Mouse (Mus musculus) lung, postnatal 0 days (tissue): ENCODE data around the gene Dnaja1. TPM values are rescaled to one million over a fixed set of nuclear protein-coding genes. Genes with fewer than 3 reads are reported as not detected.

Experiments used
- ATAC-seq: fragments of 200-750 bp; cut with Nextera tagmentation; 2 replicates; pipeline ENCODE4 v1.8.0; 2017; ENCODE audit warnings: moderate library complexity
- DNase-seq: peaks from one replicate; pipeline ENCODE4 v3.0.0-alpha.2; 2016; ENCODE audit warnings: low spot score
- H3K27ac ChIP-seq: fragments of 300-500 bp; sonication (generic); 2 replicates; pipeline ENCODE4 v1.5.1; 2014; ENCODE audit warnings: antibody characterized with exemption, mild to moderate bottlenecking, low read length, mixed read lengths
- H3K27me3 ChIP-seq: fragments of 300-500 bp; sonication (generic); replicated peaks from 2 replicates; pipeline ENCODE4 v1.6.1; 2014; ENCODE audit warnings: low read length, mixed read lengths; ENCODE audit not compliant: insufficient read depth
- H3K36me3 ChIP-seq: fragments of 300-500 bp; sonication (generic); 2 replicates; pipeline ENCODE4 v1.6.1; 2014; ENCODE audit warnings: low read length, mixed read lengths; ENCODE audit not compliant: insufficient read depth
- H3K4me1 ChIP-seq: fragments of 300-500 bp; sonication (generic); 2 replicates; pipeline ENCODE4 v1.6.1; 2014; ENCODE audit warnings: antibody characterized with exemption, low read depth, low read length, mixed read lengths; ENCODE audit not compliant: insufficient read depth
- H3K4me2 ChIP-seq: fragments of 300-500 bp; sonication (generic); replicated peaks from 2 replicates; pipeline ENCODE4 v1.6.1; 2014; ENCODE audit warnings: low read depth, mild to moderate bottlenecking, low read length, moderate library complexity, mixed read lengths
- H3K4me3 ChIP-seq: fragments of 300-500 bp; sonication (generic); 2 replicates; pipeline ENCODE4 v1.5.1; 2014; ENCODE audit warnings: low read depth, low read length
- H3K9ac ChIP-seq: fragments of 300-500 bp; sonication (generic); replicated peaks from 2 replicates; pipeline ENCODE4 v1.6.1; 2014; ENCODE audit warnings: low read depth, mild to moderate bottlenecking
- H3K9me3 ChIP-seq: fragments of 300-500 bp; sonication (generic); 2 replicates; pipeline ENCODE4 v1.6.1; 2016; ENCODE audit warnings: low read length, mixed read lengths
- CTCF ChIP-seq: IDR thresholded peaks from 2 replicates; pipeline ENCODE4 v1.5.1; 2016; ENCODE audit warnings: antibody characterized with exemption, mild to moderate bottlenecking
- EP300 ChIP-seq: IDR thresholded peaks from 2 replicates; pipeline ENCODE4 v1.6.1; 2016; ENCODE audit warnings: antibody characterized with exemption, mild to moderate bottlenecking, control low read depth
- WGBS: fragments of 180-500 bp; shearing (Covaris S2); extraction: QIAGEN DNeasy Blood & Tissue Kit; methylation state at CpG from one replicate; pipeline ENCODE4 v1.1.7; 2014; 5-methylcytosine and 5-hydroxymethylcytosine counted together
- microRNA counts: library from miRNA; unstranded; fragments of <30 nt; microRNA quantifications from one replicate; lab custom pipeline; 2015
- microRNA-seq: library from miRNA; unstranded; fragments of <30 nt; microRNA quantifications from one replicate; pipeline ENCODE4, GENCODE M21; 2016
- polyA plus RNA-seq: library from polyadenylated mRNA; unstranded; fragments of >200 nt; fragmentation: Nextera tagmentation; extraction: Ambion mirVana; gene quantifications from 2 replicates; pipeline ENCODE4 v1.2.1, GENCODE M21; 2015

Dnaja1 gene
- polyA plus RNA-seq, 1 experiment from 2014 or later: 285 TPM

DNA sequence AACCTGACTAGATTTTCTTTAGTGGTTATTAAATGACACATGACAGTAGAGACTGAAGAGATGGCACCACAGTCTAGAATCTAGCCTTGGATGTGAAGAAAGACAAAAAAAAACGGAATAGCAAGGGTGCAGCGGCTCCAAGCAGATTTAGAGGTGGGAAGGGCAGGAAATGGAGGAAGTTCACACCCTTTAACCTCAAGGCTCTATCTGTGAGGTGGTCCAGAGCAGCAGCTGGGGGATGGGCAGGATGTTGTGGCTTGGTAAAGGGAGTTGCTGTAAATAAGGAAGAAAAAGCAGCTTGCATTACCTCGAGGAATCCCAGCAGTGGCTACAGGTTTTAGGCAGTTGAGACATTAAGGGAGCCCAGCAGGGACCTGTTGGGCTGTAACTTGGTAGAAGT is 59.2 kb downstream of the Dnaja1 start:
- 15% methylated on average over 3 of the region's 3 CpGs for WGBS

DNA sequence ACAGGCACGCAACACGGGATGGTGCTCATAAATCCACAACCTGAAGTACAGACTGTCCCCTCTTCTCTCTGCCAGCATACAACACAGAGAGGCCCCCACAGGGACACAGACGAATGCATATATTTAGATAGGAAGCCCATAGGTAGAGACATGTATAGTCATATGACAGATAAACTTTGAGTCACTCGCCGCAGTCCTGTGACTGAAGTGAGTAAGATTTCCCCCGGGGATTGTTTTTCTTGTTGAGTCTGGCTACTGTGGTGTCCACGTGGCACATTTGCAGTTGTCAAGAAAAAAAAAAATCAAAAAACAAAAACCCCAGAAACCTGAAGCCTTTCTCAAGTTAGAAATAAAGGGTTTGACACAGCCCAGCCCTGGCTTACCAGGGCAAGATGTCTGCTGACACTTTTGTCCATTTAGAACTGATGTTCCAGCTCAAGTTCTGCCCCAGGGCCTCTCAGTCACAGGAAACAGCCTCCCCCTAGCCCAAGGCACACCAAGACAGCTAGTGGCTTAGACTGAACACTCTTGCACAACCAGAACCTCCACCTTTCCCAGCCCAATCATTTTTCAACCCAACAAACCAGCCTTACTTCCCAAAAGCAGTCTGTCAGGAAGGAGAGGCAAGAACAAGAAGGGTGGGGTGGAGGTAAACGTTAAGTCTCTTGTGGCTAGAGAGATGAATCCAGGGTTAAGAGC is 60.0 kb downstream of the Dnaja1 start:
- Histone ChIP-seq H3K9me3 (no peaks in the 10 kb centered on the region), H3K4me1 (no peaks in the 10 kb centered on the region), H3K9ac (no peak overlapping the region), H3K27me3 (no peaks in the 10 kb centered on the region), H3K4me2 (no peak overlapping the region), H3K27ac (0 out of 2 replicates have a peak overlapping the region, but pooled peaks have one; percentile 40), H3K36me3 (no peaks in the 10 kb centered on the region), H3K4me3 (no peak overlapping the region)
- 41% methylated on average over 8 of the region's 8 CpGs for WGBS
- ATAC-seq: no peak
- TF ChIP-seq EP300 (no peak), CTCF (no peak)
- DNase-seq: no peak

More for the DNA sequence above, 59.2 kb downstream of the Dnaja1 start:
- Histone ChIP-seq H3K4me1 (no peaks in the 10 kb centered on the region), H3K9me3 (no peaks in the 10 kb centered on the region), H3K36me3 (no peaks in the 10 kb centered on the region), H3K27me3 (no peaks in the 10 kb centered on the region), H3K4me2 (no peak overlapping the region), H3K27ac (0 out of 2 replicates have a peak overlapping the region, but pooled peaks have one; percentile 40), H3K9ac (no peak overlapping the region), H3K4me3 (no peak overlapping the region)
- DNase-seq (peak; percentile 68), ATAC-seq (peak; percentile 63)
- peak; percentile 76 for TF ChIP-seq EP300
- TF ChIP-seq CTCF: no peak

DNA sequence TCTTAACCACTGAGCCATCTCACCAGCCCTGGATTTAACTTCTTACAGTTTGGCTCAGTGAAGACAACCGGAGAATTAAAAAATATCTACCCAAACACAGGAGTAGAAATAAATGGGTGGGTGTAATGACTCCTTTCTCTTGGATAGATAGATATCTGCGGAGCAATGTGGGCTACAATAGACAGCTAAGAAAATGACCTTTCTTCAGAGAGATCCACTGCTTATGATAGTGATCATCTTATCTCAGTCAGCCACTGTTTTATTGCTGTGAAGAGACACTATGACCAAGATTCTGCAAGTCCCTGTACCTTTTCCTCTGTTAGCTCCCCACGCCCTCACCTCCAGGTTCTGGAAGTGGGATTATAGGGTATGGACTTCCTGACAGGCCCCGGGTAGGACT is 61.1 kb downstream of the Dnaja1 start:
- DNase-seq (no peak), ATAC-seq (no peak)
- Histone ChIP-seq H3K4me1 (no peaks in the 10 kb centered on the region), H3K4me3 (no peak overlapping the region), H3K27me3 (no peaks in the 10 kb centered on the region), H3K4me2 (no peak overlapping the region), H3K9ac (no peak overlapping the region), H3K27ac (no peak overlapping the region), H3K36me3 (no peaks in the 10 kb centered on the region), H3K9me3 (no peaks in the 10 kb centered on the region)
- no peak for TF ChIP-seq CTCF
- no peak for TF ChIP-seq EP300
- 89% methylated on average over 4 of the region's 4 CpGs for WGBS

DNA sequence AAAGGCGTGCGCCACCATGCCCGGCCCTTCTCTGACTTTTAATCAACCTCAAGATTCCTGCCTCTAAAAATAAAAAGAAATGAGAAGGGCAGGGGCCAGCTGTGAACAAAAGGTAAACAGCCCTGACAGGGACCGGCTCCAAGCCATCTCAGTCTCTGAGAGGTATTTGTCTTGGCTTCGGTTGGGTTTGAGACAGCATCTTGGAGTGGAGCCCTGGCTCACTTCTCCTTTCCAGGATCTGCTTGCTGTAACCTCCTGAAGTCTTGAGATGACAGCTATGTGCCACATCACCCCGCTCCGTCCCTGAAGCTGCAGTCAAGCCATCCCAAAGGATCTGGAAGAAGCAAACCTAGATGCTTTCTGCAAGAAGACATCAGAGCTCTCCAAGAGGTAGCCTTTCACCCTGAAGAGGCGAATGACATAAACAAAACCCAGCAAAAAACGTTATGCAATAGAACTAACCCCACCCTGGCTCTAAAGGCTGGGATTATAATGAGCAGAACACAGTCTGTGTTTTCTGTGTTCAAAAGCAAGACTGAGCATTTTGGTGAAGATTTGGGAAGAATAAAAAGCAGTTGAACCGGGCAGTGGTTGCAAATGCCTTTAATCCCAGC is 62.7 kb downstream of the Dnaja1 start:
- H3K4me2 ChIP-seq: no peak overlapping the region
- no peak for TF ChIP-seq CTCF
- TF ChIP-seq EP300: no peak
- H3K36me3 ChIP-seq: no peaks in the 10 kb centered on the region
- H3K4me1 ChIP-seq: no peaks in the 10 kb centered on the region
- ATAC-seq: peak; percentile 54
- no peak overlapping the region for H3K27ac ChIP-seq
- no peaks in the 10 kb centered on the region for H3K9me3 ChIP-seq
- H3K4me3 ChIP-seq: no peak overlapping the region
- H3K9ac ChIP-seq: no peak overlapping the region
- WGBS: 40% methylated on average over 10 of the region's 10 CpGs
- peak; percentile 40 for DNase-seq
- no peaks in the 10 kb centered on the region for H3K27me3 ChIP-seq

- DNase-seq (no peak), ATAC-seq (no peak)
- Histone ChIP-seq H3K27ac (no peak overlapping the region), H3K4me3 (no peak overlapping the region), H3K36me3 (no peaks in the 10 kb centered on the region), H3K9ac (no peak overlapping the region), H3K27me3 (no peaks in the 10 kb centered on the region), H3K4me1 (no peaks in the 10 kb centered on the region), H3K9me3 (no peaks in the 10 kb centered on the region), H3K4me2 (no peak overlapping the region)
- no peak for TF ChIP-seq CTCF
- TF ChIP-seq EP300: no peak
- WGBS: 63% methylated on average over 9 of the region's 9 CpGs
Observed at GRCm38 (mm10) chr4:40785620-40786166, 63.7 kb downstream of the Dnaja1 start.

GRCm38 (mm10) chr4:40786578-40786977 is 64.6 kb downstream of the Dnaja1 start:
- no peak overlapping the region for H3K4me2 ChIP-seq
- DNase-seq: no peak
- H3K27ac ChIP-seq: no peak overlapping the region
- TF ChIP-seq EP300 (no peak), CTCF (no peak)
- 82% methylated on average over 4 of the region's 4 CpGs for WGBS
- H3K4me3 ChIP-seq: no peak overlapping the region
- no peaks in the 10 kb centered on the region for H3K9me3 ChIP-seq
- H3K27me3 ChIP-seq: no peaks in the 10 kb centered on the region
- no peak for ATAC-seq
- H3K4me1 ChIP-seq: no peaks in the 10 kb centered on the region
- H3K36me3 ChIP-seq: no peaks in the 10 kb centered on the region
- H3K9ac ChIP-seq: no peak overlapping the region

MicroRNAs within 50 kb of the gene (microRNA counts, 519-probe panel; counts per million panel counts)
- not detected for microRNA mmu-miR-207 (lab: Ali Mortazavi, UCI)

Small RNA genes within 50 kb of the gene (microRNA-seq; reads per million reads assigned to microRNA genes)
- gene Mir207: not detected

Other genes with a start within 250 kb of the Dnaja1 start
- gene Tmem215, start 250.0 kb upstream of the Dnaja1 start, polyA plus RNA-seq: 0.05 and 0.23 TPM in 2 replicates
- gene Aptx, start 19.0 kb upstream of the Dnaja1 start, polyA plus RNA-seq: 19.5 and 21.2 TPM in 2 replicates
- 88.4 and 89.0 TPM in 2 replicates for gene Smu1, start 35.8 kb downstream of the Dnaja1 start, polyA plus RNA-seq
- gene B4galt1, start 131.9 kb downstream of the Dnaja1 start, polyA plus RNA-seq: 82.9 and 89.4 TPM in 2 replicates
- 3.5 and 4.6 TPM in 2 replicates for gene Spink4, start 197.9 kb downstream of the Dnaja1 start, polyA plus RNA-seq
- 231 and 234 TPM in 2 replicates for gene Bag1, start 226.1 kb downstream of the Dnaja1 start, polyA plus RNA-seq
- 150 and 159 TPM in 2 replicates for gene Chmp5, start 226.3 kb downstream of the Dnaja1 start, polyA plus RNA-seq
- 31.7 and 34.5 TPM in 2 replicates for gene Nfx1, start 248.8 kb downstream of the Dnaja1 start, polyA plus RNA-seq